Mouse (Mus musculus) liver, embryonic 14.5 days (tissue): ENCODE measurements around the gene Pknox2.

Source experiments
- CTCF ChIP-seq: IDR thresholded peaks from 2 replicates; pipeline ENCODE4 v1.5.1; 2016; ENCODE audit warnings: antibody characterized with exemption, low read depth, control low read depth
- EP300 ChIP-seq: IDR thresholded peaks from 2 replicates; pipeline ENCODE4 v1.6.1; 2016; ENCODE audit warnings: antibody characterized with exemption, low read depth

- TF ChIP-seq CTCF (no peak), EP300 (no peak)
These were observed 79.8 kb downstream of the Pknox2 start for GRCm38 (mm10) chr9:37067473-37067830.
